Mouse (Mus musculus) 416B (cell line): ENCODE data around the gene Hoxb13.
A peak's percentile ranks its signal among the peaks of the same experiment; 100 is the strongest.

Experiments used
- DNase-seq: peaks from one replicate; pipeline ENCODE4 v3.0.0; 2011; ENCODE audit warnings: low read depth

Hoxb13 gene

GRCm38 (mm10) chr11:96189810-96190522 is 4.2 kb upstream of the Hoxb13 start:
- no peak for DNase-seq

DNA sequence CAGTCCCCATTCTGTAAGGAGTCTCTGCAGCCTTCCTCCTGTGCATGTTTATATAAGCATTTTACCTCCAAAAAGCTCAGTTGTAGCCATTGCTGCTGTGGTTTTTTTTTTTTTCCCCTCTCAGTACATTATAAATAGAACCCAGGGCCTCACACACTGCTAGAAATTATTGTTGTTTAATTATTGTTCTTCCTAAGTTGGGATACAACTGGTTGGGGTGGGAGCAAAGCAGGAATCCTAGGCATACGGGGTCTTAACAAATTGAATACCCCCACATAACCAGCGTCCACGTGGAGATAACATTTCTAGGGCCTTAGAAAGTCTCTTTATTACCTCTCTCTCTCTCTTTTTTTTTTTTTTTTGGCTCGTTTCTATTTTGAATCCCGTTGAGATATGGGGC is 3.0 kb upstream of the Hoxb13 start:
- DNase-seq: no peak

GRCm38 (mm10) chr11:96194401-96194710 is 240 bp downstream of the Hoxb13 start:
- no peak for DNase-seq

DNA sequence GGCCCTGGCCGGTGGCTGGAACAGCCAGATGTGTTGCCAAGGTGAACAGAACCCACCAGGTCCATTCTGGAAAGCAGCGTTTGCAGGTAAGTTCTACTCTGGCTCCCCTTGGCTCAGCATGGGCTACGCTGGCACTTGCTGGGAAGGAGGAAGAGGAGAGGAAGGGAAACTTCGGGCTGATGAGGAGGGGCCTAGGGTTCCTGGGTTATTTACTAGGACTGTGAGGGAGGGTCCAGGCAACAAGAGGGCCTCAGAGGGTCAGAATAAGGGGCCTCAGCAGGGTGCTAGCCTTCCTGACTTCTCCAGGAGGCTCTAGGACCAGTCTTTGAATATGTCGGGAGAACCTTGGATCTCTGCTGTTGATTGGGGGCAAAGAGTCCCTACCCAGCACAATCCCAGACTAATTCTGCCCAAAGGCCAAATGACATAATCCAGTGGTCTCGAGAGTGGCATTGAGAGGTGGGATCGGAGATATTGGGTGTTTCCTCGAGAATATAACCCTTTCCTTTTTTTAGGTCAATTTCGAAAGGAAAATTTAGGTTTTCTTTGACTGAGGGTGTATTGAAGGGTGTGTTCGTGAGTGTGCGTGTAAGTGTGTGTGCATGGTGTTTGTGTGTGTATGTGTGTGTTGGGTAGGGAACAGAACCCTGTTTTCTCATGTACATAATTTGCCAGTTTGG is 985 bp downstream of the Hoxb13 start:
- no peak for DNase-seq

GRCm38 (mm10) chr11:96195769-96196280 is 1.7 kb downstream of the Hoxb13 start:
- no peak for DNase-seq

GRCm38 (mm10) chr11:96198642-96199041 is 4.5 kb downstream of the Hoxb13 start:
- no peak for DNase-seq

DNA sequence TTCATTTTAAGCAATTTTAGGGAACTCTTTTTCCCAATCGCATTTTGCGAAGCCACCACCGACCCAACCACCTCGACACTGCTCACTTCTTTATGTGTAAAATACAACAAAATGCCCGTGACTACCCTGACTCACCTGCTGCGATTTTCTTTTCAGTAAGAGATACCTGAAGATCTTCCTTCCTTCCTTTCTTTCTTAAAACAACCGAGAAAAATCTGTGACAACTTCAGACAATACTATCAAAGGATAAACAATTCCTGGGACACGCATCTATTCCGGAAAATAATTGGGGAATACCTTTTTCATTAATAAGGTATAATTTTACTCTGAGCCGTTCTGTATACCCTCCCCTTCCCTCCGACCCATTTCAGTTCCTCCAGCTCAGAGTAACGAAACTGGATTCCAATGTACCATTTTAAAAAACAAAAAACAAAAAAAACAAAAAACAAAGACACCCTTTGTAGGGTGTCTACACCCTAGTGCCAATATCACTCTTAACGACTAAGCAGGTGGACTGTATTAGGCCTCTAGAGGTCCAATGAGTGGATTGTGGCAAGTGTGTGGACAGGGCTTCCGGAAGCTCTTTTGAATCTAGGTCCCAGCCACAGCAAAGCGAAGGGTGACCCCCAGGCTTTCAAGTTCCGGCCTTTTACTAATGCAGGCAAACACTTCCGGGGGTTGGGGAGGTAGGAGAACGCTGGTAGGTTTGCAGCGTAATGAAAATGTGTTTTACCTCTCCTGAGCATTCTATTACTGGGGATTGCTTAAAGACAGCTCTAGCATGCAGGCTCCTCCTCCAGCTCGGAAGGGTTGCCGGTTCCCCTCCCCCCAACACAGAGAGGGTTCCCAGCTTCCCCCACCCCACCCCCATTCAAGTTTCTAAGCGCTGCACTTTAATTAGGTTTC is 5.3 kb downstream of the Hoxb13 start:
- no peak for DNase-seq

DNA sequence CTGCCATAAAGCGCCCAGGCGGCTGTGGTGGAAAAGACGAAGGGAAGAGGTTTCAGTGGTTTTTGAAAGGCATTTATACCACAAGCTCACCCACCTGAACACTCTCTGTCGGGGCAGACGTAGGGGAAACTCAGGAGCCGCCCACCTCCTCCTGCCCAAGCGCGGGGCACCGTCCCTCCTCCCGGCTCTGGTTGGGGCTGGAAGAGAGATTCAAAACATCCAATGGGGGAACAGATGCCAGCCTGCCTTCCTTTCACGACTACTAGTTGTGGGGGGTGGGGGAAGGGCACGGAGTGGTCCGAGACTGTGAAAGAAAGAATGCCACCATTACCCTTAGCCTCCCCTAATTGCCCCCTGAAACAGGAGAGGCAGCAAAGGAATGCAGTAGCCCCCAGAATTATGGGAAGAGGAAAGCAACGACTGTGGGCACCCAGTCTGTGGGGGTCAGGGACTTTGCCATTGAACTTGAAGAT is 6.1 kb downstream of the Hoxb13 start:
- DNase-seq: no peak

DNA sequence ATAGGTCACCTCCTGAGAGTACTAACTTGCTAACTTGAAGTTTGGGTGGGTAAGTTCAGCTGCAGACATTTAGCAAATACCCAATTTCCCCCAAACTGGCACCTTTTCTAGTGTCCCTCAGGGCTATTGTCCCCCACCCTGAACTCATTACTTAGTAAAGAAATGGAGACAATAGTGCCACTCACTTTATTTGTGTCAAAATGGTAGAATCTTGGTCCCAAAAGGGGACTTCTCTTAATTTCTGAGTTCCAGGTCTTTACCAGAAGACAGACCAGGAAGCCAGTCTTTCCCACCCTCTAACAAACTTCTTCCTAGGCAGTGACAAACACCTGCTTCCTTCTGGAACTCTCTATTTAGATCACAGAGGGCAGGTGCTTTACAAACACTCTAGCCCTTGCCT is 7.6 kb downstream of the Hoxb13 start:
- DNase-seq: no peak

DNA sequence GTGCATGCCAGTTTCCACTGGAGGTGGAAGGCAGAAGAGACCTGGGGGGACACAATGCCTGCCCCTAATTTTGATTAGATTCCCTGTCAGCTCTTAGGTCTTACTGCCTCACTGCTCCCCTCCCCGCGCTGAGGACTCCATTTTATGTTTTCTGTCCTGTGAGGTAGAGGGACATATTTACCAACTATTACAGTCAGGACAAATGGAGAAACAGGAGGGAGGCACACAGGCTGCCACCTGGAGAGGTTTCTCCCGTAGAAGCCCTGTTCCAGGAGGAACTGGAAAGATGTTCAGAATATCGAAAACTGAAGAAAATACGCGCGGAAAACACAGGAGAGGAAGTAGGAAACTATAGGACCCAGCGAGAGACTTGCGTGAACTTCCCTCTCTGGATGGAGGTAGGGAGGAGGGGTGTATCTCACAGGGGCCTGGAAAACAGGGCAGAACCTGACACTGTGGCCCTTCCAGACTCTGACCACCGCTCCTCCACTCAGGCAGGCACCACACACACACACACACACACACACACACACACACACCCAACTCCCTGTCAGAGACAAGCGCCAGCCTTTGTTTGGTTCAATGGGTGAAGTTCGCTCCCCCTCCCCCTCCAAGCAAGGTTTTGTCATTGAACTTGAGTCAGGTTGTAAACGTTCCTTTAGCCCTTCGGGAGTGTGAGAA is 8.4 kb downstream of the Hoxb13 start:
- DNase-seq: no peak

GRCm38 (mm10) chr11:96203182-96203788 is 9.2 kb downstream of the Hoxb13 start:
- DNase-seq: no peak

DNA sequence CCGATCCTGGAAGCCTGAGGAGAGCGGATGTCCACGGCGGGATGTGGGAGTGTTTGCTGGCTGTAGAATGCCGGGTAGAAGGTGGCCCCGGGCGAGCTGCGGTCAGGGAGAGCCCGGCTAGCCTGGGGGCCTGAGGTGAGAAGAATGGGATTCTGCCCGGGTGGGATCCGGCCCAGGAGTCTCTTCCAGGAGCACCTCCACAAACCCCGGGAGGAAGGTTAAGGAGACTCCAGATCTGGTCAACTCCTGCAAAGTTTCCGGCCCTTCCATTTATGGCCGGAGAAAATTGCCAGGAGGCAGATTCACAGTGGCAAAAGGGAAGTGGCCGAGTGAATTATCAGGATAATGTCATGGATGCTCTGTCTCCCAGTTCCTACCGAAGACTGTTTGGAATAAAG is 9.7 kb downstream of the Hoxb13 start:
- DNase-seq: no peak

GRCm38 (mm10) chr11:96204351-96204750 is 10.2 kb downstream of the Hoxb13 start:
- DNase-seq: no peak

- DNase-seq: no peak
Measured at GRCm38 (mm10) chr11:96205426-96206131, 11.5 kb downstream of the Hoxb13 start.

- DNase-seq: peak; percentile 21
Measured at GRCm38 (mm10) chr11:96223813-96224212, 29.7 kb downstream of the Hoxb13 start.

DNA sequence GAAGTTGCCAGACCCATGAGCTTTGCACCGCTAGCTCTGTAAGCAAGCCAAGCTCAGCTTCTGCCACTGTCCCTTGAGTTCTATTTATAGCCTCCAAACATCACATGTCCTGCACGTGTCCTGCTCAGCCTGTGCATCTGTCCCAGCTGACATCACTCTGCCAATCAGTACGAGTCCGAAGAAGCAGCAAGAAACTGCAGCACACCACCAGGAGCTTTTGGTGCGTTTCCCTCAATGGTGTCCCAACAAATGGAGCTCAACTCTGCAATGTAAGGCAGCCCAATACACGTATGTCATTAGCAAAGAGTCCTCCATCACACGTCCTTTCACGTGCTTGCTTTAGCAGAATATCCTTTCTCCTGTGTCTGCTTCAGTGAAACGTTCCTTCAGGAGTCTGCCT is 33.6 kb downstream of the Hoxb13 start:
- DNase-seq: no peak

GRCm38 (mm10) chr11:96234906-96235305 is 40.8 kb downstream of the Hoxb13 start:
- peak; percentile 49 for DNase-seq

- DNase-seq: peak; percentile 56
Measured at GRCm38 (mm10) chr11:96240211-96240610, 46.1 kb downstream of the Hoxb13 start.
